Mouse (Mus musculus): Measurements from ENCODE around the gene Tmbim1.
"Not testable (repeated sequence)": the region's sequence is repeated elsewhere in the genome, so short reads cannot be mapped to it uniquely, and the experiment has no call there.

Gene Tmbim1

GRCm38 (mm10) chr1:74305522-74305921 lies at the start of gene Tmbim1:
Gene Tmbim1 (minus strand): TSS chr1:74305622.
- no peak for DNase-seq

- no peak for DNase-seq
These were observed 48.2 kb upstream of the Tmbim1 start for GRCm38 (mm10) chr1:74353453-74354229.

- no peak for DNase-seq
These were observed 47.2 kb upstream of the Tmbim1 start for GRCm38 (mm10) chr1:74352532-74353096.

GRCm38 (mm10) chr1:74351185-74351769 lies 45.9 kb upstream of the Tmbim1 start:
- DNase-seq: no peak

- no peak for DNase-seq
These were observed 38.9 kb upstream of the Tmbim1 start for GRCm38 (mm10) chr1:74344163-74344916.

GRCm38 (mm10) chr1:74343161-74343560 lies 37.7 kb upstream of the Tmbim1 start:
- DNase-seq: no peak

GRCm38 (mm10) chr1:74342308-74342707 lies 36.9 kb upstream of the Tmbim1 start:
- DNase-seq: no peak

- no peak for DNase-seq
These were observed 36.5 kb upstream of the Tmbim1 start for GRCm38 (mm10) chr1:74341898-74342297.

GRCm38 (mm10) chr1:74340992-74341391 lies 35.6 kb upstream of the Tmbim1 start:
- DNase-seq: not testable (repeated sequence)

GRCm38 (mm10) chr1:74340361-74340764 lies 34.9 kb upstream of the Tmbim1 start:
- DNase-seq: no peak

- DNase-seq: no peak
These were observed 34.5 kb upstream of the Tmbim1 start for GRCm38 (mm10) chr1:74339917-74340316.

- DNase-seq: no peak
These were observed 33.2 kb upstream of the Tmbim1 start for GRCm38 (mm10) chr1:74338626-74339025.

- no peak for DNase-seq
These were observed 32.6 kb upstream of the Tmbim1 start for GRCm38 (mm10) chr1:74338013-74338412.

GRCm38 (mm10) chr1:74337241-74337771 lies 31.9 kb upstream of the Tmbim1 start:
- DNase-seq: no peak

- no peak for DNase-seq
These were observed 30.2 kb upstream of the Tmbim1 start for GRCm38 (mm10) chr1:74335436-74336170.

GRCm38 (mm10) chr1:74335033-74335432 lies 29.6 kb upstream of the Tmbim1 start:
- no peak for DNase-seq

GRCm38 (mm10) chr1:74334607-74335006 lies 29.2 kb upstream of the Tmbim1 start:
- DNase-seq: no peak

GRCm38 (mm10) chr1:74332930-74333329 lies 27.5 kb upstream of the Tmbim1 start:
- no peak for DNase-seq

GRCm38 (mm10) chr1:74332241-74332763 lies 26.9 kb upstream of the Tmbim1 start:
- peak; percentile 88 for DNase-seq

GRCm38 (mm10) chr1:74331046-74331681 lies 25.7 kb upstream of the Tmbim1 start:
- DNase-seq: no peak

GRCm38 (mm10) chr1:74329899-74330431 lies 24.5 kb upstream of the Tmbim1 start:
- no peak for DNase-seq

Measured in B cell, adult 2 months (primary cell).